Mouse (Mus musculus): ENCODE measurements around the gene Cep164. TPM values are rescaled to one million over a fixed set of nuclear protein-coding genes. Genes with fewer than 3 reads are reported as not detected.
"Not testable (repeated sequence)": the region's sequence is repeated elsewhere in the genome, so short reads cannot be mapped to it uniquely, and the experiment has no call there.

Gene Cep164
- total RNA-seq, 2 experiments from 2014 or later = 13.9 to 15.7 TPM

DNA sequence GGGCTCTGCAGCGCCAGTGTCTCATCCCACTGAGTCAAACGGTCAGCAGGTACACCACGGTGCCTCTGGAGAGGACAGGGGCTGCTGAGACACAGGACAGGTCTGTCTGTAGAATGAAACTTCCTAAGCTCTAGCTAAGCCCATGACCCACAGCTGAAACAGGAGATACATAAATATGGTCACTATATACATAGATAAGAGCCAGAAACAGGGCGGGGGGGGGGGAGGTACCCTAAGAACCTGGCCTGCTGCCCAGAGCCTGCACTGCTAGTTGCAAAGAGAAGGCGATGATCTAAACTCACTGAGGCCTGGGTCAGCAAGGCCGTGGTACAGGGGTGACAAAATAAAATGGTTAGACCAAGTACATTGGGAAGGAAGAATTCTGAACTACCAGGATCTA lies 40.9 kb downstream of the Cep164 start:
- peak; percentile 26 for DNase-seq

- DNase-seq = peak; percentile 52
Measured at GRCm38 (mm10) chr9:45787071-45787470, 41.4 kb downstream of the Cep164 start.

GRCm38 (mm10) chr9:45783249-45784069 lies 45.0 kb downstream of the Cep164 start:
- DNase-seq = no peak

- DNase-seq = no peak
Measured at GRCm38 (mm10) chr9:45779201-45779600, 49.3 kb downstream of the Cep164 start.

DNA sequence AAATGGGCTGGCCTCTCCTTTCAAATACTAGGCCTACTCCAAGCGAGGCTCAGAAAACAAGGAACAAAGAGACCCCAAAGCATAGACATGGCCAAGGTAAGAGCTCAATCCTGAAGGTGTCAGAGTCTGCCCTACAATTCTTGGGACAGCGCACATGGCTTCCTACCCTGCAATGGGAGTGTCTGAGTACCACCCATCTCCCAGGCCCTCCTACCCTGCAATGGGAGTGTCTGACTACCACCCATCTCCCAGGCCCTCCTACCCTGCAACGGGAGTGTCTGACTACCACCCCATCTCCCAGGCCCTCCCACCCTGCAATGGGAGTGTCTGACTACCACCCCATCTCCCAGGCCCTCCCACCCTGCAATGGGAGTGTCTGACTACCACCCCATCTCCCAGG lies 52.3 kb downstream of the Cep164 start:
- not testable (repeated sequence) for DNase-seq

- DNase-seq = no peak
Measured at GRCm38 (mm10) chr9:45774088-45774487, 54.4 kb downstream of the Cep164 start.

DNA sequence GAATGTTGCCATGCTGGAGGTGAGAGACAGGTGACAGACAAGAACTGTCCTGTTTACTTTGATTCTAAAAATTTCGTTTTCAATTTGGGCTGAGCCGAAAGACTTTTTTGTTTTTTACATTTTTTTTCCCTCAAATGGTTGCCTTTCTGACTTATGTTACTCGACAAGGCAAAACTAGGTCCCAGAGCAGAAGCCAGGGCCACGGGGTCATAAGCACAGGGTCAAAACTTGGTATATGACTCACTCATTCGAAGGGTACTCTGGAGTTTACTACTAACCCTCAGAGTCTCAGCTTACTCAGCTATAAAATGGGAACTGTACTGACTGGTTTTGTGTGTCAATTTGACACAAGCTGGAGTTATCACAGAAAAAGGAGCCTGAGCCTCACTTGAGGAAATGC lies 58.9 kb downstream of the Cep164 start:
- no peak for DNase-seq

GRCm38 (mm10) chr9:45768421-45768820 lies 60.1 kb downstream of the Cep164 start:
- DNase-seq = peak; percentile 24

- no peak for DNase-seq
Measured at GRCm38 (mm10) chr9:45767155-45767554, 61.3 kb downstream of the Cep164 start.

GRCm38 (mm10) chr9:45766195-45766594 lies 62.3 kb downstream of the Cep164 start:
- no peak for DNase-seq

GRCm38 (mm10) chr9:45754452-45755091 lies 73.9 kb downstream of the Cep164 start:
- DNase-seq = peak; percentile 79

- no peak for DNase-seq
Measured at GRCm38 (mm10) chr9:45749917-45750316, 78.6 kb downstream of the Cep164 start.

DNA sequence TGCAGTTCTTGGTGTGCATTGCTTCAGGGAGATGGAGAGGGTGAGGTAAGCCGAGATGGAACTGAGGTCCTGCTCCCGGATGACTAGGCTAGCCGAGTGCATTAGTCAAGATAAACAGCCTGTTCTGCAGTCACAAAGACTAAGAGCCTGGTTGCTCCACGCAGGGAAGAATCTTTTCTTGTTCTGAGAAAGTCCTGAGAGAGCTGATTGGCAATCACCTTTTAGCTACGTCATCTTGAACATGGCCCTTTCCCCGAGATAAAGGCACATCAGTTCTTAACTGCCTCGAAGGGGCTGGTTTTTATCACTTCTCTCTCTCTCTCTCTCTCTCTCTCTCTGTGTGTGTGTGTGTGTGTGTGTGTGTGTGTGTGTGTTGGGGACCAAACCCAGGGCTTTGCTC lies 83.0 kb downstream of the Cep164 start:
- DNase-seq = no peak

DNA sequence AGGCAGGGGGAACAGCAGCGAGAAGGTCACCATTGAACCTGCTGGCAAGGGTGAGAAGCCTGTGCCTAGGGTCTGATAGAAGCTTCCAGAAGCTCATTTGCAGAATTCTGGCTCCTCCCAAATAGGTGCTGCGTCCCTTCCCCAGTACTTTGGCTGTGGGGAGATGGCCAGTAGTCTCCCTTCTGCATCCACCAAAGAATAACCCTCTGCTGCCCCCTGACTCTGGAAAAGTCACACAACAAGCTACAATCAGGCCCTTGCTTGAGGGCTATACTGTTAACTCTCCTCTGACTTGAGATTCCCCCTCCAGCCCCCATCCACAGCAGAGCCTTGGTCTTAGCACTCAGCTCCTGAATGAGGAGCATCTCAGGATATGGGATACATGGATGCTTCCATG lies 87.9 kb downstream of the Cep164 start:
- DNase-seq = peak; percentile 26

GRCm38 (mm10) chr9:45739702-45740583 lies 88.5 kb downstream of the Cep164 start:
- DNase-seq = peak; percentile 81

DNA sequence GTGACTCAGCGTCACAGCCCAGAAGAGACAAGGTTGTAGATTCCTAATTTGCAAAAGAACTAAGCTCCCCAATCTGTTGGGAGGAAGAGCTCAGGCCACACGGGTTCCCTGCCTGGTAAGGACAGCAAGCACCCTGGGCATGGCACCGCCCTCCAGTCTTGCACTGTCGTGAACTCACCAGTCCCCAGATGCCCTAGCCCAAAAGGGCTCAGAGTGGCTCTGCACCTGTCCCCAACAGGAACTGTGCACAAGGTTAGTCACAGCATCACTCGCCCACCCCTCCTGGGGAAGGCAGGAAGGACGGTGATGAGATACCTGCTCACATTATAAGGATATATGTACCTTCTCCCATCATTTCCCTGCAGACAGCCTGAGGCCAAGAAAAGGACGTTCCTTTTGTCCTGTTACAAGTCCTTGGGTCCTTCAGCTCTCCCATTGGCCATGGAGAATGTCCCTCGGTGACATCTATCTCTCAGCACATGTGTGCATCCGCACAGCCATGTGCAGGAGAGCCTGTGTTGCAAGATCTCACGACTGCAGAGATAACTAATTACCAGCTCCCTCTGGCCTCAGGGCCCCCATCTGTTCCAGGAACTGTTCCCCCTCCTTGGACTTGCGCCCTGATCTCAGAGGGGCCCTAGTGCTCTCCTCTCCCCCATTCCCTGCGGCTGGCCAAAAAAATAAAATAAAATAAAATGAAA lies 89.3 kb downstream of the Cep164 start:
- DNase-seq = no peak

GRCm38 (mm10) chr9:45733246-45733645 lies 95.2 kb downstream of the Cep164 start:
- no peak for DNase-seq

DNA sequence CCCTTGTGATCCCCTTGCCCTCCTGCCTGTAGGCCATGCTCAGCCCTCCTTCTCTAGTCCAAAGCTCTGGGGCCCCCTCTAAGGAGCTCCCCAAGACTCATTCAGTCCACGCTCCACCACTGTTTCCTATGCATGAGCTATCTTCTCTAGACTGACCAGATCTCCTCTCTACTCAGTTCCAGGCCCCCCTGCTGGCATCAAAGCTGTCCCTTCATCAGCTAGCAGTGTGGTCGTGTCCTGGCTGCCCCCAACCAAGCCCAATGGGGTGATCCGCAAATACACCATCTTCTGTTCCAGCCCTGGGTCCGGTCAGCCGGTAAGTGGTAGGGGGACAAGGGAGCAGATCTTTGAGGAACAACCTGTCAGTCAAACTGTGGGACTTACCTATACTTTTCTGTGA lies 96.6 kb downstream of the Cep164 start:
- no peak for DNase-seq

DNA sequence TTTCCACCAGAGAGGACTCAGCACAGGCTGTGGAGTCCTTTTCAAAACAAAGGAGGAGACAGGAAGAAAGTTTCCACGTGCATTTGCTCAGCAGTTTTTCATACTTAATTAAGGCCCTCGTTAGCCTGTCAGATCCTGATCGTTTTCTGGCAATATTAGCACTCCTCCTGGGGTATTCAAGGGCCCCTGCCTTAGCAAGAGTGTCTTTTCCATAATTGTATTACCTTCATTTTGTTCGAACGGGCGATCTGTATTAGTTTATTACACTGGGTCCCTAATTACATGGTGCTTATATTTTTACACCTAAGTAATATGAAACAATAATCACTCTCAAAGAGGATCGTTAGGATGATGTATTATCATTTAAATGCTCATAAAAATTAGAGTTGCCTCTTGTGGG lies 108.5 kb downstream of the Cep164 start:
- no peak for DNase-seq

All from heart, postnatal 4 days (tissue).